Mouse (Mus musculus): Measurements from ENCODE around the gene Zfp169. TPM values are rescaled to one million over a fixed set of nuclear protein-coding genes. Genes with fewer than 3 reads are reported as not detected.

Gene Zfp169
- polyA plus RNA-seq, 1 experiment = 5.7 TPM

GRCm38 (mm10) chr13:48490396-48491182, 22.7 kb downstream of the Zfp169 start:
- no peaks in the 10 kb centered on the region for H3K4me1 ChIP-seq (ENCODE audit: control insufficient read depth, insufficient read depth, insufficient read length, low read length)
- no peak for TF ChIP-seq POLR2A (IDR thresholded peaks at IDR 0.05; ENCODE audit: low read depth, low read length)
- no peak for TF ChIP-seq CTCF (IDR thresholded peaks at IDR 0.05; ENCODE audit: extremely low read depth, insufficient read length, insufficient replicate concordance, low read depth, low read length)
- peaks cover 40% of the 10 kb centered on the region for H3K36me3 ChIP-seq (ENCODE audit: control insufficient read depth, insufficient read depth, low read length)
- no peak overlapping the region for H3K4me3 ChIP-seq (ENCODE audit: low read depth, low read length)
- no peak overlapping the region for H3K27ac ChIP-seq (ENCODE audit: insufficient read depth, low read depth, low read length)
- H3K27me3 ChIP-seq (ENCODE audit: control insufficient read depth, insufficient read depth, low read length) = no peaks in the 10 kb centered on the region
- WGBS = 89% methylated on average over 35 of the region's 35 CpGs

DNA sequence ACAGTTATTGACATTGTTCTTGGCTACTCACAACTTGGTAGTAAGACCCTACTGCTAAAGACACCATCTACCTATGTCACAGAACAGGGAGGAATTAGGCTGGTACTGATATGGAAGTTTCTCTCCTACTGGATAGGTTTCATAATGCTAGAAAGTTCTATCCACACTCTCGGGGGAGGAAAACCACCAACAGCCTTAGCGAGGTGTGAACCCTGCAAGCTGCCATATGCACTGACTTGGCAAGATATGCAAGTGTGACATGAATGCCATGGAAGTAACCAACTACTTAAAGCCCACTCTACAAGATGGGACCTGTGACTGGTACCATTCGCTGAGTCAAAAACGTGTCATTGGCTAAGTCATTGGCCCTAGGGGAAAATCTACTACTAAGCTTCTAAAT, 29.6 kb downstream of the Zfp169 start:
- H3K4me1 ChIP-seq (ENCODE audit: control insufficient read depth, insufficient read depth, insufficient read length, low read length) = no peaks in the 10 kb centered on the region

DNA sequence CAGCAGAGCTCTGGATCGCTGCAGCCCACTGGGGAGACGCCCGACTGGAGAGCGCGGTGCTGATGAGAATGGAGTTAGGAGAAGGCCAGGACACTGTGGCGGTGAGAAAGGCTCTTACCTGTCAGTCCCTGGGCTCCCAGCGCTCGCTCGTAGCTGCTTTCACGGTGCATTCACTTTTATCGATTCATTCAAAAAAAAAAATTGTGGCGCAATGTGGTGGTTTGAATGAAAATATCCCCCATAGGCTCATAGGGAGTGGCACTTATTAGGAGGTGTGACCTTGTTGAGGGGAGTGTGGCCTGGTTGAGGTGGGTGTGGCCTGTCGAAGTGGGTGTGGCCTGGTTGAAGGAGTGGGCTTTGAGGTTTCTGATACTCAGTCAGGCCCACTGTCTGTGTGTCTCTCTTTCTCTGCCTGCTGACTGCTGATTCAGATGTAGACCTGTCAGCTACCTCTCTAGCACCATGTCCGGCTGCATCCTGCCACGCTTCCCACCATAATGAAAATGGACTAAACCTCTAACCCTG, 44.5 kb downstream of the Zfp169 start:
- no peaks in the 10 kb centered on the region for H3K27me3 ChIP-seq (ENCODE audit: control insufficient read depth, insufficient read depth, low read length)
- H3K36me3 ChIP-seq (ENCODE audit: control insufficient read depth, insufficient read depth, low read length) = no peaks in the 10 kb centered on the region
- TF ChIP-seq POLR2A (IDR thresholded peaks at IDR 0.05; ENCODE audit: low read depth, low read length) (no peak), CTCF (IDR thresholded peaks at IDR 0.05; ENCODE audit: extremely low read depth, insufficient read length, insufficient replicate concordance, low read depth, low read length) (no peak)
- 60% methylated on average over 15 of the region's 15 CpGs for WGBS
- no peak overlapping the region for H3K27ac ChIP-seq (ENCODE audit: insufficient read depth, low read depth, low read length)
- H3K4me1 ChIP-seq (ENCODE audit: control insufficient read depth, insufficient read depth, insufficient read length, low read length) = no peaks in the 10 kb centered on the region
- H3K4me3 ChIP-seq (ENCODE audit: low read depth, low read length) = no peak overlapping the region

More for the DNA sequence above, 29.6 kb downstream of the Zfp169 start:
- no peaks in the 10 kb centered on the region for H3K27me3 ChIP-seq (ENCODE audit: control insufficient read depth, insufficient read depth, low read length)
- no peak overlapping the region for H3K27ac ChIP-seq (ENCODE audit: insufficient read depth, low read depth, low read length)
- TF ChIP-seq CTCF (IDR thresholded peaks at IDR 0.05; ENCODE audit: extremely low read depth, insufficient read length, insufficient replicate concordance, low read depth, low read length) (no peak), POLR2A (IDR thresholded peaks at IDR 0.05; ENCODE audit: low read depth, low read length) (no peak)
- H3K36me3 ChIP-seq (ENCODE audit: control insufficient read depth, insufficient read depth, low read length) = peaks cover 12% of the 10 kb centered on the region
- WGBS = 91% methylated on average over 4 of the region's 4 CpGs
- H3K4me3 ChIP-seq (ENCODE audit: low read depth, low read length) = no peak overlapping the region

- H3K36me3 ChIP-seq (ENCODE audit: control insufficient read depth, insufficient read depth, low read length) = no peaks in the 10 kb centered on the region
- no peaks in the 10 kb centered on the region for H3K4me1 ChIP-seq (ENCODE audit: control insufficient read depth, insufficient read depth, insufficient read length, low read length)
- no peak overlapping the region for H3K27ac ChIP-seq (ENCODE audit: insufficient read depth, low read depth, low read length)
- no peak overlapping the region for H3K4me3 ChIP-seq (ENCODE audit: low read depth, low read length)
- H3K27me3 ChIP-seq (ENCODE audit: control insufficient read depth, insufficient read depth, low read length) = no peaks in the 10 kb centered on the region
- no peak for TF ChIP-seq POLR2A (IDR thresholded peaks at IDR 0.05; ENCODE audit: low read depth, low read length)
- no peak for TF ChIP-seq CTCF (IDR thresholded peaks at IDR 0.05; ENCODE audit: extremely low read depth, insufficient read length, insufficient replicate concordance, low read depth, low read length)
- WGBS = 61% methylated on average over 10 of the region's 10 CpGs
Measured at GRCm38 (mm10) chr13:48466186-48466585, 47.1 kb downstream of the Zfp169 start.

- Histone ChIP-seq H3K27ac (ENCODE audit: insufficient read depth, low read depth, low read length) (no peak overlapping the region), H3K36me3 (ENCODE audit: control insufficient read depth, insufficient read depth, low read length) (no peaks in the 10 kb centered on the region), H3K27me3 (ENCODE audit: control insufficient read depth, insufficient read depth, low read length) (no peaks in the 10 kb centered on the region), H3K4me3 (ENCODE audit: low read depth, low read length) (no peak overlapping the region), H3K4me1 (ENCODE audit: control insufficient read depth, insufficient read depth, insufficient read length, low read length) (no peaks in the 10 kb centered on the region)
- TF ChIP-seq POLR2A (IDR thresholded peaks at IDR 0.05; ENCODE audit: low read depth, low read length) (no peak), CTCF (IDR thresholded peaks at IDR 0.05; ENCODE audit: extremely low read depth, insufficient read length, insufficient replicate concordance, low read depth, low read length) (peak; percentile 36; the same call in 1 of the 2 replicates)
- 12% methylated on average over 4 of the region's 4 CpGs for WGBS
Measured at GRCm38 (mm10) chr13:48464170-48464569, 49.1 kb downstream of the Zfp169 start.

DNA sequence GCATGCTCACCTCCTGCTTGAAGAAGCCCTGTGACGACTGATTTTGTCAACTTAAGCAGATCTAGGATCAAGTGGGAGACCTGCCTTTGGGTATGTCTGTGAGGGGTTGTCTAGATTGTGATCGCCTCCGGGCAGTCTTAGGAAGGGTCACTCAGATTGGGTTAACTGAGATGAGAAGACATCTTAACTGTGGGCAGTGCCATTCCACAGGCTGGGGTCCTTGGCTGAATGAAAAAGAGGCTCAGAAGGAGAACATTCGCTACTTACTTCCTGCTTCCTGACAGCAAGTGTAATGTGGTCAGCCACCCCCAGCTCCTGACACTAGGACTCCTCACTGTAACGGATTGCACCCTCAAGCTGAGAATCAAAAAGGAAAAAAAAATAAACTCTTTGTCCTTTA, 54.0 kb downstream of the Zfp169 start:
- Histone ChIP-seq H3K4me3 (ENCODE audit: low read depth, low read length) (no peak overlapping the region), H3K36me3 (ENCODE audit: control insufficient read depth, insufficient read depth, low read length) (no peaks in the 10 kb centered on the region), H3K27ac (ENCODE audit: insufficient read depth, low read depth, low read length) (no peak overlapping the region), H3K27me3 (ENCODE audit: control insufficient read depth, insufficient read depth, low read length) (no peaks in the 10 kb centered on the region), H3K4me1 (ENCODE audit: control insufficient read depth, insufficient read depth, insufficient read length, low read length) (no peaks in the 10 kb centered on the region)
- TF ChIP-seq POLR2A (IDR thresholded peaks at IDR 0.05; ENCODE audit: low read depth, low read length) = no peak
- no peak for TF ChIP-seq CTCF (IDR thresholded peaks at IDR 0.05; ENCODE audit: extremely low read depth, insufficient read length, insufficient replicate concordance, low read depth, low read length)
- WGBS = 78% methylated on average over 5 of the region's 5 CpGs

GRCm38 (mm10) chr13:48448119-48448518, 65.1 kb downstream of the Zfp169 start:
- no peaks in the 10 kb centered on the region for H3K4me1 ChIP-seq (ENCODE audit: control insufficient read depth, insufficient read depth, insufficient read length, low read length)
- H3K27me3 ChIP-seq (ENCODE audit: control insufficient read depth, insufficient read depth, low read length) = no peaks in the 10 kb centered on the region
- no peak for TF ChIP-seq CTCF (IDR thresholded peaks at IDR 0.05; ENCODE audit: extremely low read depth, insufficient read length, insufficient replicate concordance, low read depth, low read length)
- no peak for TF ChIP-seq POLR2A (IDR thresholded peaks at IDR 0.05; ENCODE audit: low read depth, low read length)
- H3K36me3 ChIP-seq (ENCODE audit: control insufficient read depth, insufficient read depth, low read length) = no peaks in the 10 kb centered on the region
- 56% methylated on average over 4 of the region's 4 CpGs for WGBS
- no peak overlapping the region for H3K27ac ChIP-seq (ENCODE audit: insufficient read depth, low read depth, low read length)
- H3K4me3 ChIP-seq (ENCODE audit: low read depth, low read length) = no peak overlapping the region
